Mouse (Mus musculus) heart, embryonic 11.5 days (tissue): ENCODE measurements at regions not wholly inside any gene's neighbourhood (a gene's known extent, or its start where the extent isn't known, plus 50 kb on each side); places are given as distances from the start of the nearest gene placed in this dataset.
"Not testable (repeated sequence)": the region's sequence is repeated elsewhere in the genome, so short reads cannot be mapped to it uniquely, and the experiment has no call there.

Experiments
- ATAC-seq: fragments of 200-750 bp; cut with Nextera tagmentation; replicated peaks from 2 replicates; pipeline ENCODE4 v1.8.0; 2017; ENCODE audit warnings: moderate library complexity; ENCODE audit not compliant: insufficient number of reproducible peaks, low FRiP score, low TSS enrichment
- H3K27ac ChIP-seq: fragments of 300-500 bp; sonication (generic); 2 replicates; pipeline ENCODE4 v1.5.1; 2014; ENCODE audit warnings: mild to moderate bottlenecking, low read depth, low read length
- H3K27me3 ChIP-seq: fragments of 300-500 bp; sonication (generic); 2 replicates; pipeline ENCODE4 v1.6.1; 2014; ENCODE audit warnings: mild to moderate bottlenecking, low read length, mixed read lengths; ENCODE audit not compliant: control insufficient read depth, insufficient read depth
- H3K36me3 ChIP-seq: fragments of 300-500 bp; sonication (generic); 2 replicates; pipeline ENCODE4 v1.6.1; 2014; ENCODE audit warnings: mild to moderate bottlenecking, low read length, moderate library complexity, mixed read lengths; ENCODE audit not compliant: control insufficient read depth, insufficient read depth
- H3K4me1 ChIP-seq: fragments of 300-500 bp; sonication (generic); 2 replicates; pipeline ENCODE4 v1.6.1; 2014; ENCODE audit warnings: low read length; ENCODE audit not compliant: control insufficient read depth, insufficient read depth
- H3K4me2 ChIP-seq: fragments of 300-500 bp; sonication (generic); 2 replicates; pipeline ENCODE4 v1.6.1; 2014; ENCODE audit warnings: mild to moderate bottlenecking, moderate library complexity
- H3K4me3 ChIP-seq: fragments of 300-500 bp; sonication (generic); 2 replicates; pipeline ENCODE4 v1.5.1; 2014; ENCODE audit warnings: low read depth, low read length
- H3K9ac ChIP-seq: fragments of 300-500 bp; sonication (generic); 2 replicates; pipeline ENCODE4 v1.6.1; 2014; ENCODE audit warnings: mild to moderate bottlenecking, low read depth, low read length, moderate library complexity
- H3K9me3 ChIP-seq: fragments of 300-500 bp; sonication (generic); replicated peaks from 2 replicates; pipeline ENCODE4 v1.6.1; 2016; ENCODE audit warnings: low read length; ENCODE audit not compliant: control insufficient read depth
- WGBS: fragments of 180-500 bp; shearing (Covaris S2); extraction: QIAGEN DNeasy Blood & Tissue Kit; methylation state at CpG from one replicate; pipeline ENCODE4 v1.1.7; 2014; ENCODE audit not compliant: insufficient replicate concordance; 5-methylcytosine and 5-hydroxymethylcytosine counted together

- H3K4me3 ChIP-seq, H3K9ac ChIP-seq, H3K4me1 ChIP-seq, H3K27me3 ChIP-seq, H3K4me2 ChIP-seq, H3K9me3 ChIP-seq, ATAC-seq, H3K27ac ChIP-seq, H3K36me3 ChIP-seq: not testable (repeated sequence)
- WGBS = 80% methylated on average over 2 of the region's 2 CpGs
These were observed 1149.5 kb upstream of the 2610301B20Rik start for GRCm38 (mm10) chr4:9724801-9725200.

- Histone ChIP-seq H3K9ac (no peak overlapping the region), H3K4me1 (no peaks in the 10 kb centered on the region), H3K9me3 (no peaks in the 10 kb centered on the region), H3K36me3 (no peaks in the 10 kb centered on the region), H3K4me2 (no peak overlapping the region), H3K4me3 (no peak overlapping the region), H3K27ac (no peak overlapping the region), H3K27me3 (no peaks in the 10 kb centered on the region)
- WGBS = 75% methylated on average over 4 of the region's 4 CpGs
- no peak for ATAC-seq
These were observed 1136.6 kb upstream of the 2610301B20Rik start for GRCm38 (mm10) chr4:9737691-9738090.

GRCm38 (mm10) chr4:9747411-9747938 is 1126.8 kb upstream of the 2610301B20Rik start:
- Histone ChIP-seq H3K27me3 (no peaks in the 10 kb centered on the region), H3K36me3 (no peaks in the 10 kb centered on the region), H3K4me2 (no peak overlapping the region), H3K9me3 (no peaks in the 10 kb centered on the region), H3K9ac (no peak overlapping the region), H3K4me3 (no peak overlapping the region), H3K4me1 (no peaks in the 10 kb centered on the region), H3K27ac (no peak overlapping the region)
- ATAC-seq = no peak
- WGBS = 72% methylated on average over 6 of the region's 6 CpGs

- ATAC-seq = no peak
- no peak overlapping the region for H3K27ac ChIP-seq
- no peak overlapping the region for H3K4me3 ChIP-seq
- H3K9me3 ChIP-seq = no peaks in the 10 kb centered on the region
- H3K4me2 ChIP-seq = no peak overlapping the region
- H3K36me3 ChIP-seq = no peaks in the 10 kb centered on the region
- no peaks in the 10 kb centered on the region for H3K27me3 ChIP-seq
- 44% methylated on average over 2 of the region's 2 CpGs for WGBS
- H3K9ac ChIP-seq = no peak overlapping the region
- H3K4me1 ChIP-seq = no peaks in the 10 kb centered on the region
These were observed 1126.2 kb upstream of the 2610301B20Rik start for GRCm38 (mm10) chr4:9748110-9748509.

GRCm38 (mm10) chr4:9749877-9750276 is 1124.4 kb upstream of the 2610301B20Rik start:
- Histone ChIP-seq H3K4me3 (no peak overlapping the region), H3K4me2 (no peak overlapping the region), H3K27me3 (no peaks in the 10 kb centered on the region), H3K4me1 (no peaks in the 10 kb centered on the region), H3K9ac (no peak overlapping the region), H3K36me3 (no peaks in the 10 kb centered on the region), H3K27ac (no peak overlapping the region), H3K9me3 (no peaks in the 10 kb centered on the region)
- 79% methylated on average over 3 of the region's 3 CpGs for WGBS
- ATAC-seq = no peak

- no peak overlapping the region for H3K4me3 ChIP-seq
- no peak overlapping the region for H3K27ac ChIP-seq
- 85% methylated on average over 4 of the region's 4 CpGs for WGBS
- H3K4me2 ChIP-seq = no peak overlapping the region
- H3K27me3 ChIP-seq = no peaks in the 10 kb centered on the region
- no peaks in the 10 kb centered on the region for H3K36me3 ChIP-seq
- H3K9ac ChIP-seq = no peak overlapping the region
- no peaks in the 10 kb centered on the region for H3K9me3 ChIP-seq
- no peak for ATAC-seq
- H3K4me1 ChIP-seq = no peaks in the 10 kb centered on the region
These were observed 1123.9 kb upstream of the 2610301B20Rik start for GRCm38 (mm10) chr4:9750404-9750803.

- H3K9me3 ChIP-seq = no peaks in the 10 kb centered on the region
- 64% methylated on average over 1 of the region's 1 CpGs for WGBS
- H3K4me1 ChIP-seq = no peaks in the 10 kb centered on the region
These were observed 1111.0 kb upstream of the 2610301B20Rik start for GRCm38 (mm10) chr4:9763321-9763720.

GRCm38 (mm10) chr4:9769633-9770205 is 1104.6 kb upstream of the 2610301B20Rik start:
- H3K36me3 ChIP-seq = no peaks in the 10 kb centered on the region
- no peak overlapping the region for H3K27ac ChIP-seq
- H3K4me1 ChIP-seq = no peaks in the 10 kb centered on the region
- WGBS = 65% methylated on average over 9 of the region's 9 CpGs
- peak overlapping the region; percentile 74 for H3K4me2 ChIP-seq
- H3K9me3 ChIP-seq = no peaks in the 10 kb centered on the region
- no peaks in the 10 kb centered on the region for H3K27me3 ChIP-seq
- no peak overlapping the region for H3K9ac ChIP-seq
- no peak for ATAC-seq
- H3K4me3 ChIP-seq = peak overlapping the region; percentile 55

More at GRCm38 (mm10) chr4:9763321-9763720, 1111.0 kb upstream of the 2610301B20Rik start:
- H3K27me3 ChIP-seq = no peaks in the 10 kb centered on the region
- ATAC-seq = no peak
- no peaks in the 10 kb centered on the region for H3K36me3 ChIP-seq
- H3K9ac ChIP-seq = no peak overlapping the region
- no peak overlapping the region for H3K27ac ChIP-seq
- H3K4me2 ChIP-seq = no peak overlapping the region
- H3K4me3 ChIP-seq = no peak overlapping the region
